Mouse (Mus musculus): ENCODE results near the gene Abcf1. TPM values are rescaled to one million over a fixed set of nuclear protein-coding genes. Genes with fewer than 3 reads are reported as not detected.

Gene Abcf1
- polyA plus RNA-seq, 1 experiment: 120 TPM

DNA sequence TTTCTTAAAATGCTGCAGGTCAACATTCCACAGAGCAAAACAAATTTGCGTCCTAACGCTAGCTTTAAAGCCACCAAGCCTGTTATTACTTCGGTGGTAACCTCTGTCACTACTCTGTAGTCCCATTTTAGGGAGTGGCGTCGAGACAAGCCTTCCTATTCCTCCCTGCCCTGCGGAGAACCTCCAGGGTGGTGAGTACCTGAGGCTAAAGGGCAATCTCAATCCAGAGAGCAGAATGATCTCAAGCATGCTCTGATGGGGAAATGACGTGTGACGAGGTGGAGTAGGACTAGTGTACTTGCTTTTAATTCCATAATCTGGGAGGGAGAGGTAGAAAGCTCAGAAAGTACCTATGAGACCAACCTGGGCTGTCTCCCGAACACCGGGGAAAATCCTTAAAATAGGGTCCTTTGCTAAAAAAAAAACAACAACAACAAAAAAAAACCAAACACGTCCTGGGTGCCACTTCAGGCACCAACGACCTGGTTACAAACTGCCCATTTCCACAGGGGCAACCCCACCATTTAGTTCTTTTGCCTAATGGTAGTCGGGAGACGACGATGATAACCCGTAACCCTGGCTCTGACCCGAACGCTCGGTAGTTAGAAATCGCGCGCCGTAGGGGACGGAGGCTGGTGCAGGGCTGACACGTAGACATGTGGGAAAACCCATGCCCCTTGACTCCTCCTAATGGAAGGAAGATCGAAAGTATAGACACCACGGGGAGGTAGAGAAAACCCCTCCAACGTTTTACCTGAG lies 53.8 kb downstream of the Abcf1 start:
- 2% methylated on average over 28 of the region's 28 CpGs for WGBS
- Histone ChIP-seq H3K27ac (ENCODE audit: control insufficient read depth, insufficient read depth, low read depth, low read length, poor library complexity) (peak overlapping the region; percentile 91), H3K4me1 (ENCODE audit: control insufficient read depth, insufficient read depth, low read length) (peaks cover 1% of the 10 kb centered on the region; the same call in 1 of the 2 replicates)

DNA sequence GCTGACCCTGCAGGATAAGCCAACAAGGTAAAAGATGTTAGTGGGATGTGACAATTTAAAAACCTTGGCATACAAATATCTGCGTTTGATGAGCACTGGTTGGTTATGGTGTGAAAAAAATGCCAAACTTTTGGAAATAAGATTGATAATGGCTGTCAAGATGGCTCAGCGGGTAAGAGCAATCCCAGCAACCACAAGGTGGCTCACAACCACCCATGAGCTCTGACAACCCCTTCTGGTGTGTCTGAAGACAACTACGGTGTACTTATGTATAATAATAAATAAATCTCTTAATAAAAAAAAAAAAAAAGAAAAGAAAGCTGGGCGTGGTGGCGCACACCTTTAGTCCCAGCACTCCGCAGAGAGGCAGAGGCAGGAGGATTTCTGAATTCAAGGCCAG lies 54.6 kb downstream of the Abcf1 start:
- H3K4me1 ChIP-seq (ENCODE audit: control insufficient read depth, insufficient read depth, low read length): peaks cover 3% of the 10 kb centered on the region; the same call in 1 of the 2 replicates
- no peak overlapping the region for H3K4me3 ChIP-seq (replicated peaks; ENCODE audit: control insufficient read depth, low read depth, low read length)
- 64% methylated on average over 6 of the region's 6 CpGs for WGBS
- H3K27ac ChIP-seq (ENCODE audit: control insufficient read depth, insufficient read depth, low read depth, low read length, poor library complexity): no peak overlapping the region
- TF ChIP-seq POLR2A (IDR thresholded peaks at IDR 0.05; ENCODE audit: borderline replicate concordance, control insufficient read depth, low read depth, low read length): no peak
- TF ChIP-seq CTCF (IDR thresholded peaks at IDR 0.05; ENCODE audit: control insufficient read depth, insufficient read depth, low read length): no peak

More for the DNA sequence above, 53.8 kb downstream of the Abcf1 start:
- TF ChIP-seq CTCF (IDR thresholded peaks at IDR 0.05; ENCODE audit: control insufficient read depth, insufficient read depth, low read length) (no peak), POLR2A (IDR thresholded peaks at IDR 0.05; ENCODE audit: borderline replicate concordance, control insufficient read depth, low read depth, low read length) (no peak)
- peak overlapping the region; percentile 79 for H3K4me3 ChIP-seq (replicated peaks; ENCODE audit: control insufficient read depth, low read depth, low read length)

DNA sequence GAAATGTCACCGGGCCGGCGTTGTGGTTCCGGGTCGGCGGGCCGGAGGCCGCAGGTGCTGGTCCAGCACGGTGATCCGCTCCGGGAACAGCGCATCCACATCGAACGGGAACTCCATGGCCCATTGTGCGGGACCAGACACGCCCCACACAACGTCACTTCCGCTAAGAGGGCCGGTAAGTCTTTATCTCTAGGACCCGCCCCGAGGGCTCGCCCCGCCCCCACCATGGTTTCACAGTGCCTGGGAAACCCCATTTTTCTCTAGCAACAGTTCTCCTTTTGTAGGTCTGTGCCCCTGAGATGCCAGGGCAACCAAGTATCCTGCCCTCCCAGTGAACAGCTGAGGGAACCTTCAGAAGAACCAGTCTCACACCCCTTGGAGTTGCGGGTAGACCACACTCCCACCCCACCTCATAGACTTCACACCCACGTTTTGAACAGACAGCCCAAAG lies 59.6 kb downstream of the Abcf1 start, which contains the start of gene Atat1:
Gene Atat1 (minus strand): TSS at position 157 of the 451 bp plus-strand sequence.
- H3K4me3 ChIP-seq (replicated peaks; ENCODE audit: control insufficient read depth, low read depth, low read length): peak within 1 kb of the TSS; percentile 86
- TF ChIP-seq POLR2A (IDR thresholded peaks at IDR 0.05; ENCODE audit: borderline replicate concordance, control insufficient read depth, low read depth, low read length) (peak; percentile 74), CTCF (IDR thresholded peaks at IDR 0.05; ENCODE audit: control insufficient read depth, insufficient read depth, low read length) (no peak)
- H3K4me1 ChIP-seq (ENCODE audit: control insufficient read depth, insufficient read depth, low read length): 0 out of 2 replicates have a peak, but pooled peaks cover 2% of the 10 kb centered on the region
- H3K27ac ChIP-seq (ENCODE audit: control insufficient read depth, insufficient read depth, low read depth, low read length, poor library complexity): peak within 1 kb of the TSS; percentile 75
- under 1% methylated on average over 25 of the region's 25 CpGs for WGBS

DNA sequence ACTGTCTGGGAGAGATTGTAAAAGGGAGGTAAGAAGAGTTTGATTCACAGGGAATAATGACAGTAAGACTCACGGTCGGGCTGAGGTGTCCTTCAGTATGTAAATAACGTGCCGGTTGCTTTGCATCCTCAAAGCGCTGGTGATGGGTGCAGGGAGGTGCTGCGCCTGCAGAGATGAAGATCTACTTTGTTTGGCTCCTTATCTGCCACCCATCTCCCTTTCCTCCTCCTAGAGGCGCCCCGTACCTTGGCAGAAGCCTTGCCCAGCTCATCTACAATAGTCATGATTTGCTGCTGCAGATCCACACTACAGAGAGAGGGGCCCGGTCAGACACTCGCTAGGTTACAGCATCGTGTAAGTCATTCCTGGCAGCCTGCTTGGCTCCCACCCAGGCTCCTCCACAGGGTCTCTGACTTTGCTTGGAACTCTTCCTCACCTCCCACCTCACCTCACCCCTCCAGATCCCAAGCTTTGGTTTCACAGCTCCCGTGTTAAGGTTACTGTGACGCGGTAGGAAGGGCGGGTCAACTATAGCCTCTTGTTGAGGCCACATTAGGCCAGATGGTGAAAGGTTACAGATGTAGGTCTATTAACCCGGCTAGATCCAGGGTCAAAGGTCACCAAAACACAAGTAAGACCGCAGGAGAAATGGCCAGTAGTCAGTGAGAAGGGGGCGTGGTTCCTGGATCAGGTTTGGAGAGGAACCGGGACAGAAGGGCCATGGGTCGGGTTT lies 60.2 kb downstream of the Abcf1 start:
- TF ChIP-seq CTCF (IDR thresholded peaks at IDR 0.05; ENCODE audit: control insufficient read depth, insufficient read depth, low read length): no peak
- no peak for TF ChIP-seq POLR2A (IDR thresholded peaks at IDR 0.05; ENCODE audit: borderline replicate concordance, control insufficient read depth, low read depth, low read length)
- H3K27ac ChIP-seq (ENCODE audit: control insufficient read depth, insufficient read depth, low read depth, low read length, poor library complexity): peak overlapping the region; percentile 53
- WGBS: 27% methylated on average over 20 of the region's 20 CpGs
- H3K4me3 ChIP-seq (replicated peaks; ENCODE audit: control insufficient read depth, low read depth, low read length): peak overlapping the region; percentile 86
- 0 out of 2 replicates have a peak, but pooled peaks cover 2% of the 10 kb centered on the region for H3K4me1 ChIP-seq (ENCODE audit: control insufficient read depth, insufficient read depth, low read length)

GRCm38 (mm10) chr17:35907609-35908008 lies 62.0 kb downstream of the Abcf1 start:
- WGBS: 29% methylated on average over 2 of the region's 2 CpGs
- peaks cover 3% of the 10 kb centered on the region; the same call in 1 of the 2 replicates for H3K4me1 ChIP-seq (ENCODE audit: control insufficient read depth, insufficient read depth, low read length)
- TF ChIP-seq POLR2A (IDR thresholded peaks at IDR 0.05; ENCODE audit: borderline replicate concordance, control insufficient read depth, low read depth, low read length) (no peak), CTCF (IDR thresholded peaks at IDR 0.05; ENCODE audit: control insufficient read depth, insufficient read depth, low read length) (no peak)
- H3K4me3 ChIP-seq (replicated peaks; ENCODE audit: control insufficient read depth, low read depth, low read length): no peak overlapping the region
- H3K27ac ChIP-seq (ENCODE audit: control insufficient read depth, insufficient read depth, low read depth, low read length, poor library complexity): no peak overlapping the region

Other genes with a start within 250 kb of the Abcf1 start
- gene Ier3, start 148.1 kb downstream of the Abcf1 start, polyA plus RNA-seq (2011; ENCODE audit: insufficient read depth, insufficient read length, low replicate concordance, missing spikeins): 8.7 and 17.1 TPM in 2 replicates
- gene Flot1, start 146.5 kb downstream of the Abcf1 start, polyA plus RNA-seq (2011; ENCODE audit: insufficient read depth, insufficient read length, low replicate concordance, missing spikeins): 41.7 and 90.0 TPM in 2 replicates
- 380 and 447 TPM in 2 replicates for gene Tubb5, start 131.5 kb downstream of the Abcf1 start, polyA plus RNA-seq (2011; ENCODE audit: insufficient read depth, insufficient read length, low replicate concordance, missing spikeins)
- gene Mdc1, start 128.2 kb downstream of the Abcf1 start, polyA plus RNA-seq (2011; ENCODE audit: insufficient read depth, insufficient read length, low replicate concordance, missing spikeins): 17.2 and 24.2 TPM in 2 replicates
- gene Nrm, start 108.4 kb downstream of the Abcf1 start, polyA plus RNA-seq (2011; ENCODE audit: insufficient read depth, insufficient read length, low replicate concordance, missing spikeins): 16.0 and 22.4 TPM in 2 replicates
- gene Ppp1r18, start 104.2 kb downstream of the Abcf1 start, polyA plus RNA-seq (2011; ENCODE audit: insufficient read depth, insufficient read length, low replicate concordance, missing spikeins): 35.8 and 78.4 TPM in 2 replicates
- 119 and 234 TPM in 2 replicates for gene Dhx16, start 89.9 kb downstream of the Abcf1 start, polyA plus RNA-seq (2011; ENCODE audit: insufficient read depth, insufficient read length, low replicate concordance, missing spikeins)
- gene 2310061I04Rik, start 72.3 kb downstream of the Abcf1 start, polyA plus RNA-seq (2011; ENCODE audit: insufficient read depth, insufficient read length, low replicate concordance, missing spikeins): 28.5 and 52.0 TPM in 2 replicates
- 11.7 and 19.9 TPM in 2 replicates for gene Atat1, start 59.7 kb downstream of the Abcf1 start, polyA plus RNA-seq (2011; ENCODE audit: insufficient read depth, insufficient read length, low replicate concordance, missing spikeins)
- gene Mrps18b, start 53.4 kb downstream of the Abcf1 start, polyA plus RNA-seq (2011; ENCODE audit: insufficient read depth, insufficient read length, low replicate concordance, missing spikeins): 43.2 and 65.2 TPM in 2 replicates
- 24.4 and 48.0 TPM in 2 replicates for gene Ppp1r10, start 53.3 kb downstream of the Abcf1 start, polyA plus RNA-seq (2011; ENCODE audit: insufficient read depth, insufficient read length, low replicate concordance, missing spikeins)
- gene Gnl1, start 10.1 kb upstream of the Abcf1 start, polyA plus RNA-seq (2011; ENCODE audit: insufficient read depth, insufficient read length, low replicate concordance, missing spikeins): 28.0 and 29.9 TPM in 2 replicates
- gene Prr3, start 10.5 kb upstream of the Abcf1 start, polyA plus RNA-seq (2011; ENCODE audit: insufficient read depth, insufficient read length, low replicate concordance, missing spikeins): 23.0 and 34.5 TPM in 2 replicates
- 48.0 and 67.4 TPM in 2 replicates for gene H2-T24, start 50.8 kb upstream of the Abcf1 start, polyA plus RNA-seq (2011; ENCODE audit: insufficient read depth, insufficient read length, low replicate concordance, missing spikeins)
- gene H2-T23, start 63.1 kb upstream of the Abcf1 start, polyA plus RNA-seq (2011; ENCODE audit: insufficient read depth, insufficient read length, low replicate concordance, missing spikeins): 60.1 and 94.6 TPM in 2 replicates
- 23.5 and 45.8 TPM in 2 replicates for gene H2-T22, start 73.0 kb upstream of the Abcf1 start, polyA plus RNA-seq (2011; ENCODE audit: insufficient read depth, insufficient read length, low replicate concordance, missing spikeins)
- gene Gm6034, start 73.2 kb upstream of the Abcf1 start, polyA plus RNA-seq (2011; ENCODE audit: insufficient read depth, insufficient read length, low replicate concordance, missing spikeins): not detected in 2 replicates
- not detected in 2 replicates for gene Gm11127, start 88.6 kb upstream of the Abcf1 start, polyA plus RNA-seq (2011; ENCODE audit: insufficient read depth, insufficient read length, low replicate concordance, missing spikeins)
- gene Gm19684, start 151.9 kb upstream of the Abcf1 start, polyA plus RNA-seq (2011; ENCODE audit: insufficient read depth, insufficient read length, low replicate concordance, missing spikeins): 1.2 TPM in 1 of 2 replicates, not detected in the other
- gene Gm7030, start 159.7 kb upstream of the Abcf1 start, polyA plus RNA-seq (2011; ENCODE audit: insufficient read depth, insufficient read length, low replicate concordance, missing spikeins): not detected in 2 replicates
- gene Gm8909, start 198.8 kb upstream of the Abcf1 start, polyA plus RNA-seq (2011; ENCODE audit: insufficient read depth, insufficient read length, low replicate concordance, missing spikeins): 3.0 TPM in 1 of 2 replicates, not detected in the other
- gene H2-T3, start 220.5 kb upstream of the Abcf1 start, polyA plus RNA-seq (2011; ENCODE audit: insufficient read depth, insufficient read length, low replicate concordance, missing spikeins): 0.80 TPM in 1 of 2 replicates, not detected in the other

Data from bone marrow, adult 2 months (tissue).